Mouse (Mus musculus): ENCODE measurements around the gene Sbno2. TPM values are rescaled to one million over a fixed set of nuclear protein-coding genes. Genes with fewer than 3 reads are reported as not detected.

Gene Sbno2
- total RNA-seq, 2 experiments from 2014 or later = 19.2 to 19.3 TPM

DNA sequence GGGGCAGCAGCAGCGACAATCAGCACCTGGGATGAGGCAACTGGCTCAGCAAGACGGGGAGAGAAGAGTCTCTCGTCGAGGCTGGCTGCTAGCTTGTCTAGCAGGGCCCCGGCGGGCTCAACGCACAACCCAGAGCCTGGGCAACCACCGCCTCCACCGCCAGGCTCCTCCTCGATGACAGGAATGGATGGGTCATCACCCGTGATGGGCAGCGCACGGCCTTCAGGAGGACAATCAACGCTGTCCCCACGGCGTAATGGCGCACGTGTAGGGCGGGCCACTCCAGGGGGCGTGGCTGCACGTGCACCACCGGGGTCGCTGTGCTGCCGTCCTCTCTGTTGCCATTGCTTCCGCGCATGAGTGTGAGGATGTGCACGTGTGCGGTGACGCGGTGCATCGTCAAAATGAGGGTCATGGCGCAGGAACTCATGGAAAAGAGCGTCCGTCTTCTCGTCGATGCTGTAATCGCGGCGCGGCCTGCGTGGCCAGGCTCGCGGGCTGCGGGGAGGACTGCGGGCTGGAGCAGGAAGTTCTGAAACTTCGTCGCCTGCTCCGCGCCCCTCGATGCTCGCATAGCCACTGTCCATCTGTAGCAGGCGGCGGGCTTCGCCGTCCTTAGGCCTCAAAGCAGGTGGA, 26.1 kb upstream of the Sbno2 start:
- intact Hi-C loops (cut with DNase I) = no loop called here
- DNase-seq (ENCODE audit: low spot score in 2 of 2) = peak; percentile 76 to 79

- intact Hi-C loops (cut with DNase I) = no loop called here
- no peak for DNase-seq (ENCODE audit: low spot score in 2 of 2)
These were observed 25.1 kb upstream of the Sbno2 start for GRCm38 (mm10) chr10:80130403-80131031.

GRCm38 (mm10) chr10:80129846-80130245, 24.5 kb upstream of the Sbno2 start:
- peak in 1 of 2 experiments; percentile 37 for DNase-seq (ENCODE audit: low spot score in 2 of 2)
- intact Hi-C loops (cut with DNase I) = no loop called here

DNA sequence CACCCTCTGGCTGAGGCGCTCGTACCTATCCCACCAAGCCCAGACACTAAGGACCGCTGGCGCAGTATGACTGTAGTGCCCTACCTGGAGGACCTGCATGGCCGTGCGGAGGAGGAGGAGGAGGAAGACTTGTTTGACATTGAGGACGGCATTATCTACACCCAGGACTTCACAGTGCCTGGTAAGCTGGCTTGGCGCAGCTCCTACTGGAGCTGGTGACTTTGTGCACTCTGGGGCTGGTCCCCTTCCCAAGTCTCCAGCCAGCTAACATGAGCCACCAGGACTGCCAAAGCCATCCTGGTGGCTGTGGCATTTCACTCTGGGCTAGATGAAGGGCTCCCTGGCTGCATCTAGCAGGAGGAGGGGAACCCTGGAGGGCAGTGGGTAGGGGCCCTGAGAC, 22.5 kb upstream of the Sbno2 start:
- no peak for DNase-seq (ENCODE audit: low spot score in 2 of 2)
- intact Hi-C loops (cut with DNase I) = no loop called here

- intact Hi-C loops (cut with DNase I) = no loop called here
These were observed 18.7 kb upstream of the Sbno2 start for GRCm38 (mm10) chr10:80123932-80124562.

GRCm38 (mm10) chr10:80121639-80122038, 16.3 kb upstream of the Sbno2 start:
- intact Hi-C loops (cut with DNase I) = no loop called here
- no peak for DNase-seq (ENCODE audit: low spot score in 2 of 2)

More at GRCm38 (mm10) chr10:80123932-80124562, 18.7 kb upstream of the Sbno2 start:
- DNase-seq (ENCODE audit: low spot score in 2 of 2) = no peak

GRCm38 (mm10) chr10:80120146-80120545, 14.8 kb upstream of the Sbno2 start:
- no peak for DNase-seq (ENCODE audit: low spot score in 2 of 2)
- intact Hi-C loops (cut with DNase I) = no loop called here

DNA sequence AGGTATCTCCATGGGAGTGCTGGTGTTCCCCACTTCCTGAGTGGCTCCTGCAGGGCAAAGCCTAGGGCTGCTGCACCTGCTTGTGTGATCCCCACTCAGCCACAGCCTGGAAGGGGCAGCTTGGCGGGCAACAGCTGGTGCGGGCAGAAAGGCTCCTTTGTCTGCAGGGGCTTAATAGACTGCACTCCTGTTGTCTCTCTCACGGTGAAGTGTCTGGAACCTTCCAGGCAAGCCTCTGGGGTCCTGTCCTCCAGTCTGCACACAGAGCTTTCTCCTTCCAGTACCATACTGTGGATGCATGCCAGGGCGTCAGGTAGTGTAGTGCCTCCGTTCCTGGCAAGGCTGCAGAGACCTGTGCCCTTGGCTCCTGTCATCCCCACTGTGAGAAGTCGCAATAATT, 13.2 kb upstream of the Sbno2 start:
- intact Hi-C loops (cut with DNase I) = no loop called here

DNA sequence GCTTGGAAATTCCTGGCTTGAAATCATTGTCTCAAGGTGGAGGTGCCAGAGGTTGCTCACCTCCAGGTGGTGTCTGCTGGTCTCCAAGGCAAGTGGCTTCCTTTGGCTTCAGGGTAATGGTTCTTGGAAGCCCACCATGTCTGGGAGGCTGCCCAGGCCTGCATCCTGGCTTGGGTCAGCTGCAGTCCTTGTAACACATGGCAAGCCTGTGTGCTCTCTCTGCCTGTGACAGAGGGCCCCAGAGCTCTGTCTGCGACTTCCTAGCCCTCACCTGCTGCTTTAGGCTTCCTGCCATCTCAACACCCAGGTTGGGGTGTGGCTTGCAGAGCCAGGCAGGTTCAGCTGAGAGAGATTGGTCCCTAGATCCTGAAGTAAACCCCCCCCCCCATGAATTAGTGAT, 12.4 kb upstream of the Sbno2 start:
- no peak for DNase-seq (ENCODE audit: low spot score in 2 of 2)

More for the DNA sequence above, 13.2 kb upstream of the Sbno2 start:
- DNase-seq (ENCODE audit: low spot score in 2 of 2) = no peak

GRCm38 (mm10) chr10:80116927-80117691, 11.7 kb upstream of the Sbno2 start:
- DNase-seq (ENCODE audit: low spot score in 2 of 2) = no peak
- intact Hi-C loops (cut with DNase I) = no loop called here

More for the DNA sequence above, 12.4 kb upstream of the Sbno2 start:
- intact Hi-C loops (cut with DNase I) = no loop called here

- intact Hi-C loops (cut with DNase I) = no loop called here
- DNase-seq (ENCODE audit: low spot score in 2 of 2) = no peak
These were observed 11.2 kb upstream of the Sbno2 start for GRCm38 (mm10) chr10:80116563-80116926.

DNA sequence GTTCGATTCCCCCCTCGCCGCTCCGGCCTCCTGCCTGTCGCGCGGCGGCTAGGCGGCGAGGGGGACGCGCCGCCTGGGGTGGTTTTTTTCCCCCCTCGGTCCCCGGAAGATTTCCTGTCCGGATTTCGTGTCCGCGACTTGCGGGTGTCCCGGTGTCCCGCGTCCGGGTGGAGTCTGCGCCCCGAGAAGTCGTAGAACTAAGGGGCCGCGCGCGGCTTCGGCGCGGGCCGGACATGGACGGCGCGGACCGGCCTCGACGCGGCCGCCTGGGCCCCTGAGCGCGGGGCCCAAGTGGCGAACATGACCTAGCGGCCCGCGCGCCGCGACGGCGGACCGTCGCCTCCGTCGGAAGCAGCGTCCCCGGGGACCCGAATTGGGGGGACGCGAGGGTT, 10.6 kb upstream of the Sbno2 start:
- intact Hi-C loops (cut with DNase I) = no loop called here
- no peak for DNase-seq (ENCODE audit: low spot score in 2 of 2)

DNA sequence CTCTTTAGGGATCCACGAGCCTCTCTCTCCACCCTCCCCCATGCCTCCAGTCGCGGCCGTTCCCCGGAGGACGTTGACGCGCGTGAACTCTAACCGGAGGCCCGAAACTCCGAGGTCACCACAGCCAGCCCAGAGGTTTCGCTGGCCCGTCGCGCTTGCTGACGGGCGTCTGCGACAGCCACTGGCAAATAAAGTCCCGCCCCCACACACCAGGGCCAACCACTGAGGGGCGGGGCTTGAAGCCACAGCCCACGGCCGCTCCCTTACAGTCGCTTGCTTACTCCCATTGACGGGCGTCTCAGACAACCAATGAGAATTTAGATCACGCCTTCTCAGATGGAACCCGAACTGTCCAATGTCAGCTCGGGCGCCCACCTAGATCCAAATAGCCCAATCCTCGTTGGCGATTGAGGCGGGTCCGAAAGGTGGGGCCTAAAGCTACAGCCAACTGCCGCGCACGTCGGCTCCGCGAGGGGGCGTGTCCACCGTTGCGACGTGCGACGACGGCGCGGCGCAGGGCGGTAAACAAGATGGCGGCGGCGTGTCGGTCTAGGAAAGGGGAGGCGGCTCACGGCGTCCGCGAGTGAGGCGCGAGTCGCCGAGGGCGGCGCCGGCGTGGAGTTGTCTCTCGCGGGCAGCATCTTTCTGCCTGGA, 10.0 kb upstream of the Sbno2 start, which contains the start of gene Stk11:
Gene Stk11, plus strand, starts transcription at position 514 of the 654 bp plus-strand sequence.
- peak; percentile 100 for DNase-seq (ENCODE audit: low spot score in 2 of 2)
- intact Hi-C loops (cut with DNase I) = no loop called here

DNA sequence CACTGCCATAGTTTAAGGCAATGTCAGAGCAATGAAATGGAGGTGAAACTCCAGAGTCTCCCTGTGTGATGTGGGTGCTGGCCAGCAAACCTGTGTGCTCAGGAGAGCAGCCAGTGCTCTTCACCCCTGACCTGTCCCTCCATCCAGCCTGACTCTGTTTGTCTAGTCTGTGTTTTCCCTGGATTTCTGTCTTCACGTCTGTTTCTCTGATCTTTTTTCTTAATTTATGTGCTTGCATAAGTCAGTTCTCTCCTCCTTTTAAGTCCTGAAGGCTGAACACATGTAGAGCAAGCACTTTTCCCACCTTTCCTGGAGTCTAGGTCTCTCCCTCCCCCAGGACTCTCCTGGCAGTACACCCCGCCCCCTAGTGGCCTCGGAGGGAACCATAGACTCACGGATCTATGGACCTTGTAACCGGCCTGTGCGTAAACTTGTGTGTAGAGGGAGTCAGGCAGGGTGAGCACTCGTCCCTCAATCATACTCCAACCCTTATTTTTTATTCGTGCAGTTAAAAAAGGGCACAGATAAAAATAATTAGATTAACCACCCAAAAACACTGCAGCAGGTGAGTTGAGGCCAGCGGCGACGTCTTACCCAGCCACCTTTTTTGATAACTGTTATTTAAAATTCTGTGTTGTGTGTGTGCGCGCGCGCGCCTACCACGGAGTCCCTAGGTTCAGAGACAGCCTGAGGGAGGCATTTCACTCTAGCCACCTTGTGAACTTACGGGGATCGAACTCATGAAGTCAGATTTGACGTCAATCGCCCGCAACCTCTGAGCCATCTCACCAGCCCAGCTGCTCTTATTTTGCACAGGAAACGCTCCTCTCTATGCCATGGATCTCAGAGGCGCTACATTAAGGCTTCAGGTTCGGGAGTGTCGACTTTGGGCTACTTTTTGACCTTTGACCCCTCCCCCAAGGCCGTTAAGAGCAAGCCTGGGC, 9.2 kb upstream of the Sbno2 start:
- peak; percentile 89 for DNase-seq (ENCODE audit: low spot score in 2 of 2)
- intact Hi-C loops (cut with DNase I) = loop anchor here (1.0 to 5.0 kb wide), 2 partner anchors 60 to 117 kb away; partner anchors contain the start of gene Abca7

DNA sequence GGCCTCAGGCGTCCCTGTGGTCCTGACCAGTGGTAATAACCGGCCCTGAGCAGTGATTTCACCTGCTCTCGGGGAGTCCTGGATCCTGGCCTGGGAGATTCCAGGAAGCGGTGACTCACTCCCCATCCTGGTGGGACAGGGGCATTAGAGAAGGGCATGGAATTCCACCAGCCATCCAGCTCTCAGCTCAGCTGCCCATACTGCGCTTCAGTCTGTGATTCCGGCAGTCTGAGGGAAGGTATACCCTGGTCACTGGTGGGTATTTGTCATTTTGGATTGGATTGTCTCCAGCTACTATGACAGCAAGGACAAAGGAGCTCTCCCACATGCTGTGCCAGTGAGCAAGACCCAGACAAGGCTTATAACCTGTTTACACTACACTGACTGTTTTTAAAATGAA, 2.3 kb upstream of the Sbno2 start:
- intact Hi-C loops (cut with DNase I) = no loop called here
- no peak for DNase-seq (ENCODE audit: low spot score in 2 of 2)

- intact Hi-C loops (cut with DNase I) = no loop called here
- DNase-seq (ENCODE audit: low spot score in 2 of 2) = no peak
These were observed 555 bp upstream of the Sbno2 start for GRCm38 (mm10) chr10:80105926-80106325.

DNA sequence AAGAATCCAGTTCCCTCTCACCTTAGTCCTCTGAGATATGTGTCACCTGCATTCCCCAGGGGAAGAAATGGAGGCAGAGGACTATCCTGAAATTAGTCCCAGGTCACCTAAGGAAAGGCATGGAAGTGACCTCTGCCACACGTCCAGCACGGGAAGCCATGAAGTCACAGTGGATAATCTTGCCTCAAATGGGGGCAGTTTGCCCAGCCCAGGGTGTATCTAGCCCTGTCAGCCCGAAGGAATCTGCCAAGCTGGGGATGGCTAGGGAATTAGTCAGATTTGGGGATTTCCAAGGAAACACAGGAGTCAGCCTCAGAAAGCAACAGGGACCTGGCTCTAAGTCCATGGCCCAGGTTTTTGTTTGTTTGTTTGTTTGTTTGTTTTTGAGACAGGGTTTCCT, 1.2 kb downstream of the Sbno2 start:
- intact Hi-C loops (cut with DNase I) = no loop called here
- no peak for DNase-seq (ENCODE audit: low spot score in 2 of 2)

DNA sequence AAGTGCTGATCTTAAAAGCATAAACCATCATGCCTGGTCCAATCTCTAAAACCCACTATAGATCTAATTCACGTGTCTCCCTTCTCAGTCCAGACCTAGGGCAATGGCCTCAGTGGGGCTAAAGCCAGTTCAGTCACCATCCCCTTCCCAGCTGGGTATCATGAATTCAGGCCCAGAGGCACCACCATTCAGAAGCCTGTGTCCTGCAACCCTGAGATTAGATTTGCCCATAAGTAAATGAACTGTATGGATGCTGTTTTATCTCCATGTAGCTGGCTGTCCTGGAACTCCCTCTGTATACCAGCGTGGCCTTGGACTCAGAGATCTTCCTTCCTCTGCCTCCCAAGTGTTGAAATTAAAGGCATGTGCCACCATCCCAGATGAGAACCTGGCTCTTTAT, 2.3 kb downstream of the Sbno2 start:
- intact Hi-C loops (cut with DNase I) = no loop called here
- no peak for DNase-seq (ENCODE audit: low spot score in 2 of 2)

Measured in left cerebral cortex, postnatal 14 days (tissue).